Mouse (Mus musculus) adrenal gland, adult 2 months (tissue): Measurements from ENCODE around the gene Hivep2. TPM values are rescaled to one million over a fixed set of nuclear protein-coding genes. Genes with fewer than 3 reads are reported as not detected.

Experiments
- DNase-seq: peaks from one replicate; pipeline ENCODE4 v3.0.0; 2021
- polyA plus RNA-seq: library from polyadenylated mRNA; depleted of rRNA; stranded (reverse); fragments of >200 nt; gene quantifications from 2 replicates; pipeline ENCODE4 v1.2.3, GENCODE M21; 2012
- total RNA-seq, 2 experiments: library from RNA; stranded (reverse); gene quantifications; 2 replicates each; pipeline ENCODE4 v1.2.3; 2021

The Hivep2 gene
- total and polyA plus RNA-seq, 3 experiments: 5.5 to 46.0 (median 27.9) TPM

DNA sequence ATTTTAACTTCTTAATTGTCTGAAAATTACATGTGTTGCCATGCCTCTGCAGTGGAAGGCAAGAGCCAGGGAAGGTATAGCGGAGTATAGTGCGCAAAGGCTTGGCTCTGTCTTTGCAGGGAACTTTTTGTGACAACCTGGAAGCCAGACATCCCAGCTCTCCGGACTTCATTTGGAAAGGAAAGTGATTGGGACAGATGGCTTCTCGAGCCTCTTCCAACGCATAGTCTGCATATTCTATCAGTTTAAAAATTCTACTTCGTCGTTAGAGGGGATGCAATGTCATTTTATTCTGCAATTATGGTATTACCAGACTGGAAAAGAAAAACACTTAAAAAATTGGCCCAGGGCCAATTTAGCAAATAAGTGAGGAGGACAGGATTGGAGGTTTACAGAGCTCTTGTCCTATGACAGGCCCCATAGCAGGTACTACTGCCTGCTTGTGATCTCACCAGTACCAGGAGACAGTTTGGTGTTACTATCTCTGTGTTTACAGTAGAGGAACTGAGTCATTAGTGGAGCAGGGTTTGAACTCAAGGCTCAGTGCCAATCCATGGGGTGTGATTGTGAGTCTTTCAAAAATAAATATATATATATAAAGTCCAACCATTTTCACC lies 7.8 kb downstream of the Hivep2 start:
- no peak for DNase-seq

DNA sequence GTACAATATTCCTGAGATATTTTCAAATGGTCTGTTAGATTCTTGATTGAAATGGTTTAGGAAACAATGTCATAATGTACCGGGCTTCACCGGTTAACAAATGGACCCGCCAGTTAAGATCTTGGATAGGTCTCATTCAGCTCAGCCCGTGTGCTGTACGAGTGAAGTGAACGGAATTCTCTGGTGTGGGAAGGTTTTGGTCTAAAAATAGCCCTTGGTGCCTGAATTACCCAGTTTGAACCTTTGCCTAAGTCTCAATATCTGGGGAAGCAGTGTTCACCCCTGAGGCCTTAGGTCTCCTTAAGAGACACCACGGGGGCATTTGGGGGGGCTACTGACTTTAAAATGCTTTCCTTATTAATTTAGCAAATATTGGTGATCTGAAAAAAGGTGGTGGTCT lies 8.6 kb downstream of the Hivep2 start:
- no peak for DNase-seq

DNA sequence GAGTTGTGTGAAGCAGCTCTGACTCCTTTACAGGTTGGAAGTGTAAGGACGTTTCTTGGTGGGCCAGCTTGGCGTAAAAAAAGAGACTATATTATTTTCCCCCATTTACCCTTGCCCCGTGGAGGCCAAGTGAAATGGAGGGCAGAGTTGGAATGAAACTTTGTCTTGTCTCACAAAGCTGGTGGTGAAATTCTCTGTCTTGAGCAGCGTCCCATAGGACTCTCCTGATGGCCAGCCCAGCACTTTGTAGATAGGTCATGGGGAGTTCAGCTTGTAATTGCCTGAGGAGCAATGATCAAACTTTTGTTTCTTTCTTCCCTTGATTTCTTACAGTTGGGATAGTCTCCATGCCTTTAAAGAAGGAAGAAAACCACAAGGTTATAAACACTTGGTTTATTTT lies 10.0 kb downstream of the Hivep2 start:
- no peak for DNase-seq

DNA sequence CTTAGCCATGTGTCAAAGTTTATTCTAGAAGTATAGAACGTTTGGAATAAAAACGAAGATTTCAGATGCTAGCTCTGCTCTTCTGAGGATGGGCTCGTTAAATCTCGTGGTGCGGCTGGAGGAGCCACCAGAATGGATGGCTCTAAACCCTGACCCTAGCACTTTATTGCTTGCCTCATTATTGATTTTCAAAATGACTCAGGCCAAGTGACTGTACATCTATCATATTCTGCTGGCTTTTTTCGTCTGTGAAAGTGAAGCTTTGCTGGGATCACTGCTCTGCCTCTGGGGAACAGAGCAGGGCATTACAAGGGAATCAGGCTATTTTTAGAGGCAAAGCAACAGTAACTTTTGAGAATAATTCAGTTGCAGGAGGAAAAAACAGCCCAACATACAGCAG lies 10.4 kb downstream of the Hivep2 start:
- peak; percentile 38 for DNase-seq

DNA sequence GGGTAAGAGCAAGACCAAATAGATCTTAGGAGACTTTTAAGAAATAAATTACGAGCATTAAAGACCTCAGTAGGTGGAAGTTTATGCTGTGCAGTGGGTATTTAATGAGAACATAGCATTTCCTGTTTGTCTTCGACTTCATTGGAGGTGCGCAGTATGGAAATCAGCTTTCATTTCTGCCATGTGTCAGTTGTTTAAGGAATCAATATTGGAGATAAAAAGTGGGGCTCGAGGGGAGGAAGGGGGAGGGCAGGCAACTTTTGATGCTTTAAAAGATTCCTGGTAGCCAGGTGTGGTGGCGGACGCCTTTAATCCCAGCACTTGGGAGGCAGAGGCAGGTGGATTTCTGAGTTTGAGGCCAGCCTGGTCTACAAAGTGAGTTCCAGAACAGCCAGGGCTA lies 16.4 kb downstream of the Hivep2 start:
- DNase-seq: no peak

DNA sequence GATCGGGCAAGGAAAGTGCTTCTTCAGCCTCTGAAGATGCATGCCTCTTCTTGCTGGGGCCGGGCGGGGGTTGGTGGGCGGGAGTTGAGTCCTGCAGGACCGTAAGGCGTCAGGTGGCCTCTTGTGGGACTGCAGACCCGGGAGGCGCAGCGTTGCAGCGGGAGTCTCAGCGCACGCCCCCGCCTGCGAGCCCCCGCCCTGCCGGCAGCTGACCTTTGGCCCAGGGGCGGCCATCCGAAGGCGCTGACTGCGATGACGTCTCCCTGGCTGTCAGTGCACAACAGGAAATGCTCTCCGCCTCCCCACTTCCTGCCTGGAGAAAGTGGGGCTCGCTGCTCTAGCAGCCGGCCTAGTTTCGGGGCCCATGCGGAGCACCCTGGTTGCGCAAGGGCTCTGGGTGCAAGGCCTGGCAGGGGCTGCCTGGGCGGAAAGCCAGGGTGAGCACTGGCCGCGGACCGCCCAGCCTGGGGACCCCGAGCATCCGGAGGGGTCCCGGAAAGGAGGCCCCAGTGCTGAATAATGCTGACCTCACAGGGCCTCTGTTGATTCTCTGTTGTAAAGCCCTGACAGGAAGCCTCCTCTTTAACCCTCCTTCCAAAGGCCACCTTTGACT lies 17.0 kb downstream of the Hivep2 start:
- peak; percentile 92 for DNase-seq

DNA sequence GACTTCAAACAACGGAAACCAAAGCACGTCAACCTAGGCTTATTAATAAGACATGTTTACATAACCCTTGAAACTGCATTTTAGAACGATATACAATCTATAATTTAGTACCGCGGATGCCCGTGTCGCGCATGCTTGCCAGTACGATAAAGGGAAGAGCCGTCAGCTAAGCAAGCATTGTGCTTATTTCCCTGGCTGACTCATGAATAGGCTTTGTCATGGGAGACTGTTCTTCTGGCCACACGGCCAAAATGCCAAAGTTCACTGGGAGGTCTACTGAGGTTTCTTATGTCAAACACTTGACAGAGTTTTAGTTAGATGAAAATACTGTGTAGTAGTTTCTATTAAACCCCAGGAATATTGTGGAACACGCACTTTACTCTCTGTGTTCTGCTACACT lies 17.8 kb downstream of the Hivep2 start:
- DNase-seq: peak; percentile 77

DNA sequence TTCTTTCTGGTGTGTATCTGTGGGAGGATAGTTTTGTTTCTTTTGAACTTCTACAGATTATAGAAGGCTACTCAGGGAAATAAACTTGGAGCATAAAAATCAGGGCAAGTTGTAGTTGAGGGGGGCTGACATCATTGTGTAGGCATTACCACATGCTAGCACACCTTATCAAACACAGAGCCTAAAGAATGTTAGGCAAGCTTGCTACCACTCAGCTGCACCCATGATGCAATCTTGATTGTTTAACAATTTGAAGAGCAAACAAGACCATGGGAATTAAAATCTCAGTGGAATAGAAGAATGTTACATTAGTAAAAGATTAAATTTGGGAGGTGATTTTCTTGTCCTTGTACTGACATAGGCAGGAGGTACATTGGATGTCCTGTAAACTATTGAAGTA lies 18.4 kb downstream of the Hivep2 start:
- DNase-seq: no peak

DNA sequence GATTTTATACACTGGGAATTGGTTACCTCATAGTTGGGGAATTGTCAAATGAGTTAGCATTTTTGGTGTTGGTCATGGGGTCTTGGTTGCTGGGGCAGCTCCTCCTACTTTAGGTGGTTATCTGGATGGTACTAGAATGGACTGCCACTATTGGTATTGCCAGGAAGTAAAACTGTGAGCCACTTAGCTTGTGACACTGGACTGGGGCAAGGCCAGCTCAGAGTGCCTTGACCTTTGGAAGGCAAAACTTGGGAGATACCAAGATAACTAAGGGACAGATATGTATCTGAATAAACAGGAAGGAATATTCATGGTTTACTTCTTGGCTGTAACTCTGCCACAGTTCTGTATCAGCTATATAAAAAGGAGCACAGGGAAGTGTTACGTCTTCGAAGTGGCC lies 20.7 kb downstream of the Hivep2 start:
- DNase-seq: peak; percentile 84

DNA sequence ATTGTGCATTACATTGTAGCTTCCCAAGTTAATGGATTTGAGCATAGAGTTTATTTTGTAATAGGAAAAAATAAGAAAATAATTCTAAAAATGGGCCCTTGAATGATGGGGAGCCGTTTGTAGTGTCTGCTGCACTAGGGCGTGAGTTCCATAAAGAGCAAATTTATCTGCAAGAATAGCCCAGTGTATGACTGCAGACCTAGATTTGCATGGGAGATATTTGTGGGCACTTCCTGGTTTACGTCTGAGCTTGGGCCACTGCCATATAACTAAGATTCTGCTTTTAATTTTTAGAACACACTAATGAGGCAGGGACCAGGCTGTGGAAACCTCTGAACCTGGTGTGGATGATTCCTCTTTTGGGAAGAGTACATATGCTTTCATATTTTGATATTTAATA lies 21.5 kb downstream of the Hivep2 start:
- no peak for DNase-seq

DNA sequence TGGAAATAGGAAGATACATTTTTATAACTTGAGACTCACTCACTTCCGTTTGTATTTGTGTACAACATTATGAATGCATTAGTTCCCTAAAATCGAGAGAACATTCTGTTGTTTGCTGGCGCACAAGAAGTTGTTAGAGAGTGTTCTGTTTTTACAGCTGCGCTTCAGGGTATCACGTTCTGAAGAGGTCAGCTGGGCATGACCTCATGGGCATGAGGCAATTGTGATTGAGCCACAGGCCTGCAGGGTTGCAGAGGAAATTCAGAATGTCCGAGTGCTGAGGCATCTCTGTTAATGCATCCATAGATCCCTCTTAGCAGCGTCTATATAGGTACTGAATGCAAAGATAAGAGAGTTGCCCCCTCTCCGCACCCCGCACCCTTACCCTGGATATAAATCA lies 22.4 kb downstream of the Hivep2 start:
- peak; percentile 72 for DNase-seq

DNA sequence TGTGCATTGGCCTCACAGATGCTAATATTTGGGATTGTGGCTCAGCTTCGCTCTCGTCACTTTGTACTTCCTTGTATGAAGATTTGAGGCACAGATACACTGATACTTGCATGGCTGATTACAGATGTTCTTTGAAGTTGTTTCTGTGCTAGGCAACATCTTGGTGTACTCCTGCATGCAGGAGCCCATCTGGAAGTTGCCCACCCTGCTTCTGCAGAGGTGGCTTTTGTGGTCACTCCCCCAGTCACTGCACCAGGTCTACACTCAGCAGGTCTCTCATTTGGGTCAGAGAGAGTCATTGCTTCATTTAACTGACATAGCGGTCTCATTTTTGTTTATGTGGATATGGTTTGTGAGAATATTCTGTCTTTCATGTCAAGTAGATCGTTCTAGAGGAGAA lies 22.9 kb downstream of the Hivep2 start:
- DNase-seq: no peak

DNA sequence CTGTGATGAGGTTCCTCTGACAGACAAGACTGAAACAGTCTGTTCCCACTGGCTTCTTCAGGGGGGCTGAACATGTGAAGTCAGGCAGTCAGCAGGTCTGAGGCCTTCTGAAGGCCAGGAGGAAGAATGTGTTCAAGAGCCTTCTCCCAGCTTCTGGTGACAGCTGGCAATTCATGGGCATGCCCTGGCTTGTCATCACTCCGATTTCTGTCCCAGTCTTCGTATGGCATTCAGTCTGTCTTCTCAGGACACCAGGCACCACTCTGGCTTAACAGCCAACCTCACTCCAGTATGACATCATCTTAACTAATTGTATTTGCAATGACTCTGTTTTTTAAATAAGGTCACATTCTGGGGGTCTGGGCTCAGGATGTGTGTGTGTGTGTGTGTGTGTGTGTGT lies 25.0 kb downstream of the Hivep2 start:
- no peak for DNase-seq

DNA sequence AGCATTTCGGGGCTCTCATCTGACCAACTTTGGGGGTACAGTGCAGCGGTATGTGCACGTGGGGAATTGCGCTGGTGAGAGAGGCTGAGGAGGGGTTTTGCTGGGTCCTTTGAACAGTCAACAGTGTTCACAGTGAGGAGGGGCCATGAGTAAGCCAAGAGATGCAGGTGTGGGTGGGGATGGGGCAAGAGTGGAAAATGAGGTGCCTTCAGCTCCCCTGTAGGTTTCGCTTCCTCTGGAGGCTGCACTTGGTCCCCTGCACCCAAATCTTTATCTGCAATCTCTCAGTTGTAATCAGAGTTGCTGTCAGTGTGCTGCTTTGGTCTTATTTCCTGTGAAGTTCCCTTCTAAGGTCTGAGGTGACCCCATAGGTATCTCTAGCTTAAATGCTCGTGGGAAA lies 27.5 kb downstream of the Hivep2 start:
- no peak for DNase-seq

DNA sequence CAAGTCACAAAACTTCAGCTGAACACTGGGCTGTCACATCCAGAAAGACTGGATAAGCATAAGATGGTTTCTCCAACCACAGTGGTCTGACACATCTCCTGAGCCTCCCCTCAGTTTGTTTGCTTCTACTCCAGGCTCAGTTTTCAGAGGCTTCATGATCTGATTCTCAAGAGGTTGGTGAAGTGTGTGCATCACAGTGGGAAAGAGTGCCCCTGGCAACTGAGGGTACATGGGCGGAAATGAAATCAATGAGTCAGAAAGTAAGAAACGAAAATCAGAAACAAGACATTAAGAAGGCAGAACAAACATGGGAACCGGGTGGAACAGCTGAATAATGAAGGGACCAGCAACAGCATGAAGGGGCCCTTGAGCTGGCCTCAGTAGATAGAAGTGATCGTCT lies 31.5 kb downstream of the Hivep2 start:
- DNase-seq: no peak

DNA sequence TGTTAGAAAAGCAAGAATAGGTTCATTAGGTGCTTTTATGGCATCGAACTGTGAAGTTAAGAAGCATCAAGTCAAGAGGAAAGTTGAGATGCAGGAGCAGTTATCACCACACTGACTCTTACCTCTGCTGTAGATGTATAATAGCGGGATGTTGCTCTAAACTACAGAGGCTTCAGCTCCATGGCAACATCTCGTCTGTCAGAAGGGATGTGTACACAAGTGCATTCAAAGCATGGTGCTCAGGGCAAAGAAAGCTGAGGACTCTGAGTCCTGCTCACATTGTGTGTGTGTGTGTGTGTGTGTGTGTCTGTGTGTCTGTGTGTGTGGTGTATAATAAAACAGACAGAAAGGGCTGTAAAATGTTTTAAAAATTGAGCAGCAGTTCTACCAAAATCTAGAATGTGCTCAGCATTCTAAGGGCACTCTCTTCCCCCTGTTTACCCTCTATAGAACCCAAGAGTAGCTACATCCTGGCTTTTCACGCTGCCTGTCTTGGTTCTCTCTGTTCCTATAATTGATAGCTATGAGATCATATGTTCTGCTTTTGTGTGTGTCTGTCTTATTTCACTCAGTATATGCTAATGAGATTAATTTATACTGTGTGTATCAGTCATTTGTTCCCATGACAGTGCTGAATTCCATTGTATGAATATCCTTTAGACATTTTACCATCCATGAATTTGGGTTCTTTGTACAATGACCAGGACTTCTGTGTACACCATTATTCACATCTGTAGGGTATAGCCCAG lies 39.1 kb downstream of the Hivep2 start:
- no peak for DNase-seq

DNA sequence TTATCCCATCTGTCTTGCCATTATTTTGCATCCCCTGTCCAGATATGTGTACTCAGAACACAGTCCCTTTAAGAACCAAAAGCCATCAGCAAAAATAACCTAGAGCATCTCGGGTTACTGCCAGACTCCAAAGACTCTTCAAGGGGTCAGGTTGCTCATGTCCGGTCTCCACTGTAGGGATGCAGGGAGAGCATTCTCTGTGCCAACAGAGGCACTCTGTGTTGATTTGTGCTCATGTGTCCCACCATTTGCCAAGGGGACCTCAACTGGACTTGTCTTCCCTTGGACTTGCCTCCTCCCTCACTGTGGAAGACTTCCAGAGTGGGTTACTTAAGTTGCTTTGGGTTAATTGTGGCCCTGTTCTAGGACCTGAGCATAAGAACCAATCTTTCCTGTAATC lies 43.8 kb downstream of the Hivep2 start:
- DNase-seq: no peak

DNA sequence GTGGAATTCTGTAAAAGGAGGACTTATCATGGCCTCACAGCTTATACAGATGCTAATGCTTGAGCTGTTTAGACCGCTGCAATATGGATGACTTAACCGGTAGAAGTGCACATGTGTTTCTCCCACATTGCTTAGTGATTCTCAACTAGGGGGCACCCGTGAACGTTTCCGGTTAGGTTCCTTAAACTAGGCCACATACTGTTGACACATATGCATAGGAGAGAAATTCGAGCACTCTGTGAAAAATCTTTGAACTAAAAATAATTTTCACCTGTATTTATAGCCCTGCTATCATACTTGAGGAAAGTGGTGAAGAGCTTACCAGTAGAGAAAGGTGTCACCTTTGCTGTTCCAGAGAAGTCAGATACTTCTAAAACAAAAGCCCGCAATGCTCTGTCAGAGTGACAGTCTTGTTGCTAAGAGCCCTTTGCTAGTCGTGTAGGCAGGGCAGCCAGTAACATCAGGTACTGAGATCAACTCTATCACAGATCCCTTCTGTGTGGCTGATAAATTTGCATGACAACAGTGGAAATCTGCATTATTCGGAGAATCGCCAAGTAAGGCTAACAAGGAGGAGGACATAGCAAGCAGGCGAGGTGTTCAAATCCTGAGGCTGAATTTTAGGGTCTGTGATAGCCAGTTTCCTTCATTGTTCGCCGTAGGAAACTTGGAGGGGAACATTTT lies 50.6 kb downstream of the Hivep2 start:
- no peak for DNase-seq

DNA sequence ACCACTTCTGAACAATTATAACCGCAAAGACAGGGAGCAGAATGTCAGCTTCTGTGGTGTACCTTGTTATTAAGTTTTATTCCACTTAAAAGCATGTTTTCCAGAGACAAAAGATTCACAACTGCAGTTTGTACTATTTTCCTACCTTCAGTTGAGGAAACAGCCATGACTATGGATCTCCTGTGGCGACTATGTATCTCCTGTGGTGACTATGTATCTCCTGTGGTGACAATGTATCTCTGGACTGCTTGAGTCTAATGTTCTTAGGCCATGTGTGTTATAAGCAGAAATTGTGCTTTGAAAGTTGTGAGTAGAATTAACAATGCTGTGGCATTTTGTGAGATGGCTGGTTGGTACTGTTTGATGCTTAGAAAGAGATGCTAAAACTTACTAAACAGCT lies 51.5 kb downstream of the Hivep2 start:
- DNase-seq: no peak

DNA sequence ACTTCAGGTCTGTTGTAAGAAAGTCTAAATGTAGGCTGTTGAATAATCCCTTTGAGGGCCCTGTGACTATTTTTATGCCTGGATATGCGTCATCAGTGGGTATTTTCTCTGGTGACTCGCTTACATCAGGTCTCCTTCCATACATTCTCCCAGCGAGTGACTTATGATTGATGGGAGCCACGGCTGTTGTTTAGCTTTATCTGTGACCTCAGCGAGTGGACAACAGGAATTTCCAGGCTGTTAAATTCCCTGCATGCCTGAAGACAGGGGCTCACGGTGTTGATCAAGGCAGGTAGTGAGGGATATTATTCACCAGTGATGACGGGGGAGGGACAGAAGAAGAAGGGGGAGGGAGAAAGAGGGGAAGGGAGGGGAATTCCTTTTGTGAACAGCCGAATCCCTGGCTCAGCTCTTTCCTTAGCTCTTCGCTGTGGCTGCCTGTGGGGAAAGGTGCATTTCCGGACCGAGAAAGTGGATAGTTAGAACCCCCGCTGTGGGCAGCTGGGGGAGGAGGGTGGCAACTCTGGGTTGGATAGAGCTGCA lies 52.0 kb downstream of the Hivep2 start:
- peak; percentile 70 for DNase-seq

DNA sequence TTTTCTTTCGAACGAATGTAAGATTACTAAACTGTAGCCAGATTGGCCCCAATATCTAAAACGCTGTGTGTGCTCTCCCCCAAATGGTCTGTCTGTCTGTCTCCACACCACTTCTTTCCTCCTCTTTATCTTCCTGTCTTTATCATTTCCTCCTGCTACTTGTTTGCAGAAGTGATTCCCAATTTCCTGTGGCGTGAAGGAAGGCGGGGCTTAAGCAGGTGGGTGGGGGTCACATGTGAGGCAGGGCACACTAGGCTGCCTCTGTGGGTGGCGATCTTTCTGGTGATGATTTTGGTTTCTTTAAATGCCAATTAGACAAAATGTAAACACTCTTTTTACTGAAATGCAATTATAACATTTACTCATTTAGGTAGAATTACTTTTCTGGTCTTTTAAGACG lies 52.8 kb downstream of the Hivep2 start:
- no peak for DNase-seq

DNA sequence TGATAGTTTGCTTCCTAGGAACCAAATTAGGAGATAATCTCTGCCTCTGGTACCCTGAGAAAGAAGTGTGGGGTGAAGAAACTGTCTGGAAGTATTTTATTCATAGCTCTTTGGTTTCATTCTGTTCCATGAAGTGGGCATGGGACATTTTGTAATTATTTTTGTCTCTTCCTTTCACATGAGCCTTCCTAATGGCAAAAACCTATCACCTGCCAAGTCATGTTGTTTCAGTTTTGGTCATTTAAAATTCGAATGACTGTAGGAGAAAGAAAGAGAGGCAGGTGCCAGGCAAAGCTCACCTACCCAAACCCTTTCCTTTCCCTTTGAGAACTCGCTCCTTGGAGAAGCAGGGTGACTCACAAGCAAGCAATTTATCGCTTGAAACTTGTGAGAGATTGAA lies 53.3 kb downstream of the Hivep2 start:
- no peak for DNase-seq

DNA sequence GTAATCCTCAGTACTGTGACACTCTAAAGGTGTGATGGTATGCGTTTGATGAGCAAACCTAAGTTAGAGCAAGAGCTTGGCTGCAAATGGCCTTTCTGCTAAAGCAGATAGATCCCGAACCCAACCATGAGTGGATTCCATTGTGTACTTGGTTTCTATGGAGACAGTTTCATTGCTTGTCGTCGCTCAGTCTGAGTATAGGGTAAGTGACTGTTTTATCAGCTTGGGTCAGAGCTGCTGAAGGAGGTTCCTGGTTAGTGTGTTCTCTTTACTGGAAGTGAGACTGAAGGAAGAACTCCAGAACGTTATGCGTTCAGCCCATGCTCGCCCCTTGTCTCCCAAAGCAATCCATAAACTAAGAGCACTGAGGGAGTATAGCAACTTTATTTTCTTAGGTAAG lies 54.4 kb downstream of the Hivep2 start:
- no peak for DNase-seq
